Mouse (Mus musculus) skeletal muscle tissue, adult 2 months (tissue): ENCODE measurements around the gene Hist4h4.

Source experiments
- DNase-seq: peaks from one replicate; pipeline ENCODE4 v3.0.0-alpha.2; 2012; ENCODE audit warnings: low read depth, low spot score

Gene Hist4h4

DNA sequence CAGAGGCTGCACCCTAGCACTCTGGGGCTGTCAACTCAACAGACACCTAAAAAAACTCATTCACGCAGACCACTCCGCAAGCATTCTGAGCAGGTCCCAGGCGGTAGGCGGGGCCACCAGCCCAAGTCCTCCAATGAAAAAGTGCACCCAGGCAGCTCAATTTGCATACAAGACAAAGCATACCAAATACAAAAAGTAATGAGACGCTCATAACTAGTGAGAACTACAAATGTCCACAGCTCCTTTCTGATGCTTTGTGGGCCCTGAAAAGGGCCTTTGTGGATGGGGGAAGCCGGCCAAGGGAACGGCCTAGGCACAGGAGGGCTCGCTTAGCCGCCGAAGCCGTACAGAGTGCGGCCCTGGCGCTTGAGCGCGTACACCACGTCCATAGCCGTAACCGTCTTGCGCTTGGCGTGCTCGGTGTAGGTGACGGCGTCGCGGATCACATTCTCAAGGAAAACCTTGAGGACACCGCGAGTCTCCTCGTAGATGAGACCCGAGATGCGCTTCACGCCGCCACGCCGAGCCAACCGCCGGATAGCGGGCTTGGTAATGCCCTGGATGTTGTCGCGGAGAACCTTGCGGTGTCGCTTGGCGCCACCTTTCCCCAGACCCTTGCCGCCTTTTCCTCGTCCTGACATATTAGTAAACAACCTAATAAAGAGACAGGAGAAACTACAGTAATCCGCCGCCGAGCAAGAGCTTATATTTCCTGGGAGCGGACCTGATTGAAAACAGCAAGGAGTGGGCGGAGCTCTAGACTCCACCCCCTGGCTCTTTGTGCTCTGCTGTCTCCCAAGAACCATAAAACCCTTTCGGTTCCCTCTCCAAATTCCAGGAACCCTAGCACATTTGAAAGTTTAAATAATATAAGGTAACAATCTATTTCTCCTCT lies at the start of gene Hist4h4:
Gene Hist4h4 (minus strand): TSS at position 677 of the 895 bp plus-strand sequence.
- DNase-seq: peak; percentile 92

DNA sequence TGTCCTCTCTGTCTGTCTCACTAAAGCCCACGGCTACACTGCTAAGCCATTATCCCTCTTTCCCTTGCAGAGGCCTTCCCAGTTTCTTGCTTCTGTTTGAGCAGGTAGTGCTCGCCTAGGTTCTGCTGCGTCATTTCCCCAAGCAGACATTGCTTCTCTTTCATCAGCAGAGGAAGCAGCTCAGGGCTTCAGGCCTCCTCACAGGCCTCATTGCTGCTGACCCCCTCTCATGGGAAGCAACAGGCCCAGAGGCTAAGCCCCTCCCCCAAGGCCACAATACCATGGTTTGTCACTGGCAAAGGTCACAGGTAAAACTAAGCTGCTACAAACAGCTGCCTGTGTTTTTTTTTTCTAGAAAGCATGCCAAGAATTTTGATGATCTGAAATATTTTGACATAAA lies 48.5 kb upstream of the Hist4h4 start:
- DNase-seq: no peak

DNA sequence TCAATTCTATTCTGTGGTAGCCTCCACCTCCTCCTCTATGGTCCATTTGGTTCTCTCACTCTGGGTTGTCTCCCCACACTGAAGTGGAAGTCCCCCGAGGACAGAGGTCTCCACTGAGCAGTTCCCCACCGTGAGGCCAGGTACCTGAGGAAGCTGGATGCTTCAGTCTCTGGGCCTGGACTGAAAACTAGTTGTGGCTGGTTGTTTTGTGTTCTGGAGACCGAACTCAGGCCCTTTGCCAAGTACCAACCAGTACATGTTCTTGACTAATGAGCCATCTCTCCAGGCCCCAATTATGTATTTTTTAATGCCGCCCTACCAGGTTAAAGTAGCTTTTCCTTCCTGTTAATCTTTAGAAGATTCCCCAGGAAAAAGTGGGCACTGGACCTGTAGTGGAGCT lies 48.1 kb upstream of the Hist4h4 start:
- DNase-seq: no peak

DNA sequence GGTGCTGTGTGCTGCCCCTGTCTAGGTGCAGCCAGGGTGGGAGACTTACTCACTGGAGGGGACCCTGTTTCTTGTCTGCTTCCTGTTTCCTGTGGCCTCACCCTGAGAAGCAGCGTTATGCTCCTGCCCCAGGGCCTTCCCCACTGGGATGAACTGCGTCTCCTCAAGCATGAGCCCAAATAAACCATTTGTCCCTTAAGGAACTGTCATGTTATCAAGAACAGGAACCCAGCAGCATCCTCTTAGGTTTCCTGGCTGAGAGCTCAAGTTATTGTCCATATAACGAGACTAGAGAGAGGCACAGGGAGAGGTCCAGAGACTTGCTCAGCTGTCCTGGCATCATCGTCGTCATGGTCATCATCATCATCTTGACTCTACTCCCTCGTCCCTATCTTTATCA lies 46.1 kb upstream of the Hist4h4 start:
- DNase-seq: no peak

DNA sequence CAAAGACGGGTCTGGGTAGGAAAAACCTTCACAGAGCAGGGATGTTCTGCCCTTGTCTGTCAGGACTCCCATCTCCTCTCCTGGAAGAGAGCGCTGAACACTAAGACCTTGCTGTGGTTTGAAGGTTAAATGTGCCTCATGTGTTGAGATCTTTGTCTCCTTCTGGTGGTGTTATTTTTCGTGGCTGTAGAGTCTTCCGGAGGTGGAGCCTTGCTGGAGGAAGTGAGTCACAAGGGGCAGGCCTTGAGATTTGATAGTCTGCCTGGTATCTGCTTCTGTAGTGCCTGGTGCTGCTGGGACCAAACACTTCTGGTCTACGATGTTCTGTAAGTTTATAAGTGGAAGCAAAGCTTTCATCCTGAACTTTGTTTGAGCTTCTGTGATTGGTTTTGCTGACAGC lies 44.8 kb upstream of the Hist4h4 start:
- DNase-seq: no peak

DNA sequence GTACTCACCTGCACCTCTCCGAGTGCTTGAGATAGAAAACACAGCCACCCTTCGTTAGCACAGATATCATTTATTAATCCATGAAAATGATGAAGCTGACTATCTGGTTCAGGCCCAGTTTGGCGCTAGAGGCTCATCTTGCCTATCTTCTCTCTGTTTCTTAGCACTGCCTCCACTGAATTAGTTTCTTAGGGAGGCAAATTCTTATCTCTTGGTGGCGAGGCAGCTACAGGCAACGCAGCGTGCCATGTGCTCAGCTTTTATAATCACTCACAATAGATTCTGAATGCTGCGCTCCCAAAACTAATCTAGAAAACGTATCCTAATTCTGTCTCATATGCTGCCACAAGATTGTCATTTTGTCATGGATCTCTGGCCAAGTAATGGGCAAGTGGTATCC lies 44.2 kb upstream of the Hist4h4 start:
- no peak for DNase-seq

DNA sequence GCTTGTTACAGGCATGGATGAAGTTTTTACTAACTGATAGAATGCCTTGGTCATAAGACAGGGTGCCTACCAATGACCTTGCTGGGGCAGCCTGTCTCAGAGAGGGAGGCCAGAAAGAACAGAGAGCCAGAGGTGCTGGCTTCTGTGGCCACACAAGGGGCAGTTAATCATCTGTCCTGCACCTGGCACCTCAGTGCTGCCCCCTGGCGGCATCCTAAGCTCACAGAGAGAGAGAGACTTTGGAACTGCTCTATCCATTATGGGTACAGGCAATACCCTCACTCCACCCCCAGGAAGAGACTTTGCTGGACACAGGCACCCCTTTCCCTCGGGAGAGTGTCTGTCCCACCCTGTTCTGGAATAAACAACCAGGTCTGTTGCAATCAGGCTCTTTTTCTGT lies 43.6 kb upstream of the Hist4h4 start:
- DNase-seq: no peak

DNA sequence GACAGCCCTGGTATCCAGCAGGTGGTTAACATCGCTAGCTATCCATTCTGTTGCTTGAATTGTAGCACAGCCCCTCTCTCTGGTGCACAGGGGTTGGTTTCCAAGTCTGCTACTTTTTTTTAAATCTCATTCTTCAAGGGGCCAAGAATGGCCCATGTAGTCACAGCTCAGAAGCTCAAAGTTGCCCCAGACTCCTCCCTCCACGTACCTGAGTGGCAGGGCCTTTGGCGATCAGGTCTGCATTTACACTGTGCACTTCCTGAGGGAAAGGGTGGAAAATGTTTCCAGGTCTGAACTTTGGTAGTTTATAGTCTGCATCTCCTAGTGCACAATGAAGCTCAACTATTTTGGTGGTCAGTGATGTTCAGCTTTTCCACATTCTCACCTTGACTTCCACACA lies 43.1 kb upstream of the Hist4h4 start:
- DNase-seq: no peak

DNA sequence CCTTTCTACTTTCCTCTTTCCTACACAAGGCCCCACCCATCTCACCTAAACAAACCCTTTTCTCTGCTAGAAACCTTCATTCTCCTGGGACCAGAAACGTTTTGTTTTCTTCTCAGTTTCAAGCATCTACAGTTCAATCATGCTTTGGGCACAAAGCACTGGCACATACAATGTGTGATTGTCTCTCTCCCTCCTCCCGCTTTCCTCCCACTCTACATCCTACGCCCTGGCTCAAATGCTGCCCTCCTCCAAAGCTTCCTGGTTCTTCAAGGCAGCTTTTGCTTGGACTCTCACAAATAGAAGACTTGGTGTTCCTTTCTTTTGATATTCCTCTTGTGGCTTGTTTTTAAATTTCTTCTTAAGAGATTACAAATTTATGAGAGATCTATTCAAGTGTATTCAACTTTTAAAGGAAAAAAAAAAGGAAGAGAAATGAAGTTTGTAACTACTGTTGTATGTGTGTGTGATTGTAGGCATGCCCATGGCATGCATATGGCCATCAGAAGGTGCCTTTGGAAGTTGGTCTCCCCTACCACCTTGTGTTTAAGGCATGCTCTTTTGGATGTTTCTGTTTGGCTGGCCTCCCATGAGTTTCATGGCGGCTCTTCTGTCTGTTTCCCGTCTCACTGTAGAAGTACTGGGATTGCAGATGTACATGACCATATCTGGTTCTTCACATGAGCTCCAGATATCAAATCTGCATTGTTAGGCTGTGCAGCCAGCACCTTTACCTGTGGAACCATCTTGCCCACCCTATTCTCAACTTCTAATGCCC lies 41.7 kb upstream of the Hist4h4 start:
- no peak for DNase-seq

DNA sequence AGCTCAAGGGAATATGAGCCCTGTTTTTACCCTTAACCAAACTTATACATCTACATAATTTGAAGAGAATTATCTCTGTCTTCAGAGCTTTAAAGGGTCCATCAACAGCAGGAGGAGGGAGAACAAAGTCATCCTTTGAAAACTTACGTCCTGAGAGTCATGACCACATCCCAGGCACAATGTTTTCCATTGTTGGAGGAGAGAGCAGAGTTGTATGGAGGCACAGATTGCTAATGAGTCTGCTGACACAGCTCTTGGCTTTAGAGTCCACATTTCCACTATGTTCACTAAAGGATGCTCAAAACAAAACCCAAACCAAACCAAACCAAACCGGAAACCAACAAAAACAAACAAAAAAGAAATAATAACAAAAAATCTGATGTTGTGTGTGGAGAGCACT lies 40.7 kb upstream of the Hist4h4 start:
- DNase-seq: no peak

DNA sequence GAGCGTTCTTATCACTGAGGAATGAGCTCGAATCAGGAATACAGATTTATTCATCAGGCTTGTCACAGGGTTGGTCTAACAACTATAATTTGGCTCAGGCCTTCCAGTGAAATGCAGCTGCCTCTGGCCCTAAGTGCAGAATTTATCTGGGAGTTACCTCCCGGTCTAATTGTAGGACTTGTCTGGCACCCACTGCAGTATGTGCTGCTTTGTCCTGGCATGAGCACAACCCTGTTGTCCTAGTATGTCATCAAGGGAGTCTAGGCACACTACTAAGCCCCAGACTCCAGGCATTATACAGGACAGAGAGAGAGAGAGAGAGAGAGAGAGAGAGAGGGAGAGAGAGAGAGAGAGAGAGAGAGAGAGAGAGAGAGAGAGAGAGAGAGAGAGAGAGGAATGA lies 33.1 kb upstream of the Hist4h4 start:
- DNase-seq: no peak

DNA sequence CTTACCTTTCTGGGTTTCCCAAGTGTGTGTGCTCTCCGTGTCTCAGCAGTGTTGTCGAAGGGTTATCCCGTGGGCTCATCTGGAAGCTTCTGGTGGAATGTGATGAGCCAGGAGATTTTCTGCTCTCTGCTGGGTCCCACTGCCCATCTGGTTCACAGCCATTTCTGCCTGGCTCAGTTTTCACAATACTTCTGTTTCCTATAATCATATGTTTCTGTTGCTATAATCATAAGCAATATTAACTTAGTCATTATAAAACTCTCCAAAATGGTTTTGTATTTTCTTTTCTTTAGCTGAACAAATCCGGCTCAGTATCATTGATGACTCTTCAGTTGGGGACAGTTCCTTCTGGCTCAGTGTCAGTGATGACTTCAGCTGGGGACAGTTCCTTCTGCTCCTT lies 31.1 kb upstream of the Hist4h4 start, which contains the start of gene Smco3:
Gene Smco3 (minus strand): TSS at position 101 of the 400 bp plus-strand sequence.
- no peak for DNase-seq

DNA sequence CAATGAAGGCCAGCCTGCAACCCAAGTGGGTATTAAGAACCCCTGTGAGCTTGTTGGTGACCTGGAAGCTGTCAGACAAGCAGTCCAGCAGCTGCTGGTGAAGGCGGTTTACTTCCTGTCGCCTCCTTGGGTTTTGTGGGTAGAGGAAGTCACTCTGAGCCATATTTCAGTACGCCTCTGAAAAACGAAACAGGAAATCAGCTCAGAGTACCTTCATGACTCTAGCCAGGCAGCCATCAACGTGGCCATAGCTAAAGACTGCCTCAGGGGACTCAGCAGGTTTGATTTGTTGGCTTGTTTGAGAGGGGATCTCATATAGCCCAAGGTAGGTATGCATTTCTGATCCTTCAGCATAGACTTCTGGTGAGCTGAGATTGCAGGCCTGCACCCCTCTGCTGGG lies 27.5 kb upstream of the Hist4h4 start:
- no peak for DNase-seq

DNA sequence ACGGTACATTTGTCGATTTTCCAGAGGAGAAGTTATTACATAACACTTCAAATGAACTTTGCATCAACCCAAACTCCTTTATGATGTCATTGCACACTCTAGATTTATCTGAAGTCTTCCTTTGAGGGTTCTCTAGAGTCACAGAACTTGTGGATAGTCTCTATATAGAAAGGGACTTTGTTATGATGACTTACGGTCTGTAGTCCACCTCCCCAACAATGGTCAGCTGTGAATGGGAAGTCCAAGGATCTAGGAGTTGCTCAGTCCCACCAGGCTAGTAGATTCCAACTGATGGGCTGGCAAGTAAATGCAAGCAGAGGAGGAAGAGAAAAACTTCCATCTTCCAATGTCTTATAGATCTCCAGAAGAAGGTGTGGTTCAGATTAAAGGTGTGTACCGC lies 24.5 kb upstream of the Hist4h4 start:
- no peak for DNase-seq

DNA sequence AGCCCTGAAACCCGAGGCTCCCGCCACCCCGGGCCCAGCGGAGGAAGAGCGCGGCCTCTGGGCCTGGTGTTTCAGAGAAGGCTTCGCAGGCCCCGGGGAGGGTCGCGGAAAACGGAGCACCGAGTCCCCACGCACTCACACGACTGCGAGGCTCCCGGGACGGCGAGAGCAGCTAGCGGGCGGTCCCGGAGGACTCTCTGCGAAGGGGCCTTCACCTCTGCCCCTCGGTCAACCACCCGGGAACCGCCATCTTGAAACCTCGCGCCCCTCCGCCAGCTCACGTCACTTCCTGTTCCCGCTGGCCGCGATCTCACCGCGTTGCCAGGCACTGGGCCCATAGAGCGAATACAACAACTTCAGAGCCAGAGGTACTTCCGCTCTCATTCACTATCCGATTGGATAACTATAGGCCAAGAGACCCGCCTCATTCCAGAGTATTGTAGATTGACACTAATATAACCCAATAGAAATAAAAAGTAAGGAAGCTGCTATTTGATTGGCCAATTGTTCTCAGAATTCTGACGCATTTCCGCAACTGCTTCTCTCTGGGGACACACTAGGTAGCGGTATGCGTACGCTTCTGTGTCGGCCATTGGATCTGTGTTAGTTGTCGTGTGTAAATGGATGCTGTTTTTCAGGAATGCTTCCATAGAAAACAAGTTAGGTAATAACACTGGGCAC lies 23.8 kb upstream of the Hist4h4 start, which contains the start of gene Wbp11:
Gene Wbp11 (minus strand): TSS at position 353 of the 681 bp plus-strand sequence.
- DNase-seq: peak; percentile 99

DNA sequence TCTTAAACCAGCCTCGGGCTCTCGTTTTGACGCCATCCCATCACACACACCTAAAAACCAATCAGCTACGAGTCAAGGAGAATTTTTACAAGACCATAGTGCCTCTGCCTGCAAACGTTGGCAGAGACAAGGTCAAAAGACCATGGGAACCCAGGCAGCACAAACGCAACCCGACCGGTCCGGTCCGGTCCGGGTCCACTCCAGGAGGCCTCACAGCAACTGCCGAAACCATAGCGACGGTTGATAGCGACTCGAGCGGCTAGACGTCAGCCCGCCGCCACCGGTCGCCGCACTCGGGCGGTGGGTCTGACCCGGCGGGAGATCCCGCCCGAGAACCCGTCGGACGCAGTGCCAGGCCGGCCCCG lies 23.3 kb upstream of the Hist4h4 start, which contains the start of gene BC049715:
Gene BC049715 (plus strand): TSS at position 111 of the 365 bp plus-strand sequence.
- DNase-seq: no peak

DNA sequence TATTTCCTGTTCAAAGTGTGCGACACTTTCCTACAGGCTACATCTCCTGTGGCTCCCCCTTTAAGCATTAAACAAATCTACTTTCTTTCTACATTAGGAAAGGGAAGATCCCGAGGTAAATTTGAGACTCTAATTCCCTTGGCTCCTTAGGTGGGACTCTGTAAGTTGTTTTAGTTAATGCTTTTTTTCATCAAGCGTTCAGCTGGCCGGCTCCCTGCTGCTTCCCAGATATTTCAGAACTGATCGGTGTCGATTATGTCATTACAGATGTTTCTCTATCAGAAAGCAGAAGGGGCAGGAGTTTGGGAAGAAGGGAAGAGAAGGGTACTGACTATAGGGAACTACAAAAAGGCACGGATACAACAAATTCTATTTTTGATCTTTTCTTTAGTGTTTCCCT lies 22.9 kb upstream of the Hist4h4 start:
- DNase-seq: no peak

DNA sequence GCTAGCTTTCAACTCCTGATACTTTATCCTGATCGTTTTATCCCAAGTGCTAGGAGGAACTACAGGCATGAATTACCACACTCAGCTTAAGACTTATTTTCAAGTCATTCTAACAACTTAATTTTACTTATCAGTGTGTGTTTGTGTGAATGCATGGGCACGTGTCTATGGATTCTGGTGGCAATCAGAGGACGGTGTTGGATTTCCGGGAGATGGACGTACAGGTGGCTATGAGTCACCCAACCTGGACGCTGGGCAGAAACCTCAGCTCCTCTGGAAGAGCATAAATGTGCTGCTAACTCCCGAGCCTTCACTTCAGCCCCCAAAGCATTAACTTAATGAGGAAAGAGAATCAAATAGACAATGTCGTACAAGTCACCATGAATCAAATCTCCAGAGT lies 20.8 kb upstream of the Hist4h4 start:
- no peak for DNase-seq

DNA sequence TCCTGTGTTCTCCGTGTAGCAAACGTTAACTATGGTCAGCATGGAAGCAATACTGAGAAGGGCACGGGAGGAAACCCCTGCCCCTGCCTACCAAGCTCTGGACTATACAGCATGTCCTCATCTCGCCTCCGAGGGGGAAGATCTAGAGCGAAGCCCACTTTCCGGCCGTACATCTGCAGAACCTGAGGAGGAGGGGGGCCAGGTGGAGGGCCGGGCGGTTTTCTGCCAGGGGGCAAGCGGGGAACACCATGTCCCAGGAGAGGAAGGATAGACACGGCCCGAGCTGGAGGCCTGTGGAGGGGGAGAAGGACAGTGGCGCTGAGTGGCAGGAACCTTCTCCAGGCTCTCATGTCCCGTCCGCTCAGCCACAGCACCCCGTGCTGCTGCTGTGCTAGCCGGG lies 16.9 kb upstream of the Hist4h4 start:
- DNase-seq: no peak

DNA sequence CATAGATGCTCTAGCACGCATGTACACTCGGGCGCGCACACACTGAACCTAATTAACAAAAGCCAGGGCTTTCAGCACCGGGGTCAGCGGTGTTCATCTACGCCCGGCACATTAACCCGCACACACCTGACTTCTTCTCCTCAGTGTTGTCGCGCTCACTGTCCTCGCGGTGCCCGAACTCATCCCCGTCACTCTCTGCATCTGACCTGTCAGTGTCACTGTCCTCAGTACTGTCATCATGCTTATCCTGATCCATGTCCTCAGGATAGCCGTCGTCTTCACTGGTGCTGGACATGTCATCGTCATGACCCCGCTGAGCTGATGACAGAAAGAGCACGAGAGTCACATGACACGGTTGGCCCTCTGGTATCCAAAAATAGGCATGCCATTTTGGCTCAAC lies 16.2 kb upstream of the Hist4h4 start:
- DNase-seq: no peak

DNA sequence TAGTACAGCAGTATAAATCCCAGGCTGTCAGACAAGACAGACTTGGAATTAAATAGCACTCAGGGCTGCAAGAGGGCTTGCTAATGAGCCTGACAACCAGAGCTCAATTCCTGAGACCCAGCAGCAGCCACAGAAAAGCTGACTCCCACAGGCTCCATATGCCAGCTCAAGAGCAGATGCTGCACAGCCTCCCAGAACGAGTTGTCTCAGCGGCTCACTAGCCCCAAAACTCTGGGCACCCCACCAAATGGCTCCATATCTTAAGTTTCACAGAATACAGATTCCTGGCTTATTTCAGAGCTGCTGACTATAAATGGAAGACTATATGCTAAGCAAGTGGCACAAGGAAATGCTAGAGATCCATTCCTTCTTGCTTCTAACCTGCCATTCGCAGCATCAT lies 13.3 kb upstream of the Hist4h4 start:
- no peak for DNase-seq

DNA sequence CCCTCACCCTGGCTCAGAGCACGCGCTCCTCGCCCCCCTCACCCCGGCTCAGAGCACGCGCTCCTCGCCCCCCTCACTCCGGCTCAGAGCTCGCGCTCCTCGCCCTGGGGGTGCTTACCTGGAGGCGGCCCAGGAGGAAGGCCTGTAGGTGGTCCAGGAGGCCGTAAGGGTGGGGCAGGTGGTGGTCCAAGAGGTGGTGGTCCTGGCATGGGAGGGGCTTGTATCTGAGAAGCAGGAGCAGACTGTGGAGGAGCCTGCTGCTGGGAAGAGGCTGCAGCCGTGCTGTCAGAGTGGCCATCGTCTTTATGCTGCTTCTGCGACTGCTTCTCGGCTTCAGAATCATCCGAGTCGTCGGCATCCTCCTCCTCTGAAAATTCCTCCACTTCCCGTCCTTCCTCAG lies 12.6 kb upstream of the Hist4h4 start:
- DNase-seq: no peak
